ENCODE assay signal across 30 mouse cellular contexts in the genomic region with DNA sequence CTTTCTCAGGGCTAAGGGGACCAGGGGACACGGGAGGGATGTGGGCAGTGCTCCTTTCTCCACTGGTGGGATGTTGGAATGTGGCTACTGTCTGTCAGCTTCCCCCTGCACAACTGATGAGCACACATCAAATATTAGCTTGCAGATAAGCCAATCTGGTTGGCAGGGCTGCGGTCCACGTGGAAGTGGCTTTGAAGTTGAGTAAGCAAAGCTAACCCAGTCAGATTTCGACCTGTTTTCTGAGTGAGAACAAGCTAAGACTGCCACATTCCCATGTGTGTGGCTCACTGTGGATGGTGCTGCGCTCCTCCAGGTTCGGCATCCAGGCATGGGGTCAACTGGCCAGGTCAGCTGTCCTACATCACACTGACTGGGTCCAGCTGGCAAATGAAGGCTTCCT. TPM values are rescaled to one million over a fixed set of nuclear protein-coding genes. Genes with fewer than 3 reads are reported as not detected.
DNase-seq lines count a peak whose midpoint lies in the region; ATAC-seq and TF ChIP-seq lines count a peak whose summit lies in the region.
"Had no signal": no experiment of that assay in that cellular context is flagged by ENCODE, and none has a peak within 500 bp of the region (broad histone marks: within the 10 kb centered on the region; RNA-seq: fewer than 3 reads in every experiment).

No protein-coding gene starts in this region.

- no peaks in the 10 kb centered on the region for H3K36me3 ChIP-seq in intestine, embryonic 14.5 days (ENCODE audit: control insufficient read depth, insufficient read depth, low read length)
- no peaks in the 10 kb centered on the region for H3K36me3 ChIP-seq in intestine, postnatal 0 days (ENCODE audit: control insufficient read depth, insufficient read depth)
- H3K36me3 ChIP-seq in liver, embryonic 13.5 days = no peaks in the 10 kb centered on the region
- H3K36me3 ChIP-seq: embryonic facial prominence, embryonic 13.5 days; forebrain, embryonic 10.5 days; forebrain, embryonic 15.5 days; heart, embryonic 15.5 days; hindbrain, embryonic 12.5 days had no signal

- no peak overlapping the region for H3K4me3 ChIP-seq in intestine, embryonic 14.5 days (ENCODE audit: low read depth, low read length)
- no peak overlapping the region for H3K4me3 ChIP-seq in intestine, postnatal 0 days (ENCODE audit: low read depth, low read length)
- H3K4me3 ChIP-seq in liver, embryonic 13.5 days (replicated peaks) = no peak overlapping the region
- H3K4me3 ChIP-seq: embryonic facial prominence, embryonic 13.5 days; forebrain, embryonic 10.5 days; forebrain, embryonic 15.5 days; heart, embryonic 15.5 days; hindbrain, embryonic 12.5 days had no signal

- H3K4me1 ChIP-seq in intestine, embryonic 14.5 days (replicated peaks; ENCODE audit: control insufficient read depth, insufficient read depth, low read length) = no peaks in the 10 kb centered on the region
- H3K4me1 ChIP-seq in intestine, postnatal 0 days (replicated peaks; ENCODE audit: control insufficient read depth, insufficient read depth, low read length) = no peaks in the 10 kb centered on the region
- H3K4me1 ChIP-seq in liver, embryonic 13.5 days (replicated peaks) = peaks cover 20% of the 10 kb centered on the region; the same call in 1 of the 2 replicates
- H3K4me1 ChIP-seq: embryonic facial prominence, embryonic 13.5 days; forebrain, embryonic 10.5 days; forebrain, embryonic 15.5 days; hindbrain, embryonic 12.5 days had no signal

- H3K9me3 ChIP-seq in intestine, embryonic 14.5 days (ENCODE audit: control insufficient read depth, low read length) = no peaks in the 10 kb centered on the region
- H3K9me3 ChIP-seq in intestine, postnatal 0 days (ENCODE audit: control insufficient read depth) = no peaks in the 10 kb centered on the region
- H3K9me3 ChIP-seq in liver, embryonic 13.5 days (replicated peaks) = no peaks in the 10 kb centered on the region
- H3K9me3 ChIP-seq: embryonic facial prominence, embryonic 13.5 days; forebrain, embryonic 10.5 days; forebrain, embryonic 15.5 days; heart, embryonic 15.5 days; hindbrain, embryonic 12.5 days had no signal

- 48% methylated on average over 6 of the region's 6 CpGs for WGBS in intestine, embryonic 14.5 days
- WGBS in intestine, postnatal 0 days = 43% methylated on average over 6 of the region's 6 CpGs
- 40% methylated on average over 6 of the region's 6 CpGs for WGBS in liver, embryonic 13.5 days (ENCODE audit: insufficient replicate concordance)

- H3K9ac ChIP-seq in intestine, embryonic 14.5 days (ENCODE audit: low read length) = no peak overlapping the region
- no peak overlapping the region for H3K9ac ChIP-seq in intestine, postnatal 0 days (ENCODE audit: low read depth, low read length)
- no peak overlapping the region for H3K9ac ChIP-seq in liver, embryonic 13.5 days
- H3K9ac ChIP-seq: forebrain, embryonic 15.5 days; heart, embryonic 15.5 days; hindbrain, embryonic 12.5 days had no signal

- intact Hi-C loops in heart, postnatal 36 days (cut with DNase I) = no loop called here

- TF ChIP-seq CTCF in intestine, postnatal 0 days (IDR thresholded peaks at IDR 0.05; ENCODE audit: low read depth) = no peak

- H3K27ac ChIP-seq in intestine, embryonic 14.5 days (ENCODE audit: low read depth) = no peak overlapping the region
- H3K27ac ChIP-seq in intestine, postnatal 0 days (ENCODE audit: low read depth, low read length) = no peak overlapping the region
- H3K27ac ChIP-seq in liver, embryonic 13.5 days = no peak overlapping the region
- H3K27ac ChIP-seq: embryonic facial prominence, embryonic 13.5 days; forebrain, embryonic 10.5 days; forebrain, embryonic 15.5 days; heart, embryonic 15.5 days; hindbrain, embryonic 12.5 days; hindbrain, postnatal 0 days had no signal

- DNase-seq in intestine, embryonic 14.5 days (ENCODE audit: low spot score) = peak; percentile 25
- DNase-seq in liver, embryonic 13.5 days = no peak
- DNase-seq in thymus, postnatal 0 days (ENCODE audit: low spot score) = no peak
- DNase-seq in urinary bladder, adult 2 months (ENCODE audit: low spot score) = no peak
- no peak for DNase-seq in heart, postnatal 36 days
- DNase-seq: adrenal gland, adult 8-10 months; cerebellum, adult 11 months; cerebellum, adult 9-10 months; kidney, postnatal 14 days; midbrain, embryonic 14.5 days; right cerebral cortex, postnatal 14 days; thymus, postnatal 14 days had no signal

- H3K4me2 ChIP-seq in intestine, embryonic 14.5 days (ENCODE audit: low read length) = no peak overlapping the region
- H3K4me2 ChIP-seq in intestine, postnatal 0 days (replicated peaks; ENCODE audit: low read depth) = no peak overlapping the region
- no peak overlapping the region for H3K4me2 ChIP-seq in liver, embryonic 13.5 days
- H3K4me2 ChIP-seq: embryonic facial prominence, embryonic 13.5 days; forebrain, embryonic 15.5 days; heart, embryonic 15.5 days; hindbrain, embryonic 12.5 days had no signal

- no peak for ATAC-seq in intestine, embryonic 14.5 days (replicated peaks; ENCODE audit: low FRiP score, low TSS enrichment, low read depth)
- no peak for ATAC-seq in intestine, postnatal 0 days
- 0 out of 2 replicates have a peak, but pooled peaks have one; percentile 16 for ATAC-seq in common myeloid progenitor, adult 5-6 weeks (replicated peaks; ENCODE audit: low read depth, poor library complexity, severe bottlenecking)
- ATAC-seq in liver, embryonic 13.5 days (ENCODE audit: low read depth) = peak; percentile 45
- ATAC-seq in megakaryocyte, adult 5-6 weeks (ENCODE audit: poor library complexity, severe bottlenecking) = peak; percentile 53
- ATAC-seq: forebrain, embryonic 15.5 days; hindbrain, postnatal 0 days; intestine, embryonic 16.5 days had no signal

- H3K27me3 ChIP-seq in intestine, embryonic 14.5 days (replicated peaks; ENCODE audit: control insufficient read depth, insufficient read depth, low read length) = no peaks in the 10 kb centered on the region; the same call in 1 of the 2 replicates
- H3K27me3 ChIP-seq in intestine, postnatal 0 days (replicated peaks; ENCODE audit: control insufficient read depth, insufficient read depth, low read length) = peaks cover 8% of the 10 kb centered on the region; the same call in 1 of the 2 replicates
- no peaks in the 10 kb centered on the region for H3K27me3 ChIP-seq in liver, embryonic 13.5 days
- H3K27me3 ChIP-seq: forebrain, embryonic 15.5 days had no signal

RNA-seq across cellular contexts. Expression of a gene that starts 9.8 kb away (rescaled TPM):
- 168 and 170 TPM in 2 replicates for polyA plus RNA-seq in intestine, embryonic 14.5 days (2014; fragmentation: Nextera tagmentation; extraction: Ambion mirVana)
- polyA plus RNA-seq in intestine, postnatal 0 days (2015; fragmentation: Nextera tagmentation; extraction: Ambion mirVana) = 294 and 297 TPM in 2 replicates
- 113 TPM in 2 replicates for total RNA-seq in common myeloid progenitor, adult 5-6 weeks (2017)
- polyA plus RNA-seq in liver, embryonic 13.5 days (2015; fragmentation: Nextera tagmentation; extraction: Ambion mirVana) = 125 and 127 TPM in 2 replicates
- total RNA-seq in megakaryocyte, adult 5-6 weeks (2015) = 198 and 227 TPM in 2 replicates
- 109 and 143 TPM in 2 replicates for total RNA-seq in megakaryocyte, adult 5-6 weeks (2017)
- 280 and 284 TPM in 2 replicates for polyA plus RNA-seq in thymus, postnatal 0 days (2015; fragmentation: Nextera tagmentation; extraction: Ambion mirVana)
- polyA plus RNA-seq in urinary bladder, adult 2 months (2012; rRNA removed) = 233 and 289 TPM in 2 replicates
- total RNA-seq in heart, postnatal 36 days (2021) = 100 to 1,000 TPM; 805 to 817 TPM

RNA-seq across cellular contexts. Expression of a gene that starts 37.1 kb away (rescaled TPM):
- 0.67 and 0.68 TPM in 2 replicates for polyA plus RNA-seq in intestine, embryonic 14.5 days (2014; fragmentation: Nextera tagmentation; extraction: Ambion mirVana)
- 0.46 TPM in 2 replicates for polyA plus RNA-seq in intestine, postnatal 0 days (2015; fragmentation: Nextera tagmentation; extraction: Ambion mirVana)
- not detected in 2 replicates for total RNA-seq in common myeloid progenitor, adult 5-6 weeks (2017)
- polyA plus RNA-seq in liver, embryonic 13.5 days (2015; fragmentation: Nextera tagmentation; extraction: Ambion mirVana) = 0.10 TPM in 1 of 2 replicates, not detected in the other
- 0.47 TPM in 1 of 2 replicates, not detected in the other for total RNA-seq in megakaryocyte, adult 5-6 weeks (2015)
- 0.12 and 0.62 TPM in 2 replicates for total RNA-seq in megakaryocyte, adult 5-6 weeks (2017)
- polyA plus RNA-seq in thymus, postnatal 0 days (2015; fragmentation: Nextera tagmentation; extraction: Ambion mirVana) = 1.7 and 2.0 TPM in 2 replicates
- 0.06 and 0.10 TPM in 2 replicates for polyA plus RNA-seq in urinary bladder, adult 2 months (2012; rRNA removed)
- not detected for total RNA-seq in heart, postnatal 36 days (2021)
- total RNA-seq: gastrocnemius, adult 8-10 months; gastrocnemius, postnatal 4 days; heart, postnatal 25 days; hindbrain, postnatal 0 days; left cerebral cortex, postnatal 14 days; megakaryocyte-erythroid progenitor cell, adult 5-6 weeks had no signal
- polyA plus RNA-seq: embryonic facial prominence, embryonic 13.5 days; forebrain, embryonic 10.5 days; forebrain, embryonic 15.5 days; hindbrain, embryonic 12.5 days; hindbrain, postnatal 0 days; kidney, embryonic 14.5 days; limb, embryonic 11.5 days; midbrain, embryonic 14.5 days; neural tube, embryonic 14.5 days had no signal

RNA-seq across cellular contexts. Expression of a gene that starts 38.0 kb away (rescaled TPM):
- 63.8 and 82.2 TPM in 2 replicates for polyA plus RNA-seq in intestine, embryonic 14.5 days (2014; fragmentation: Nextera tagmentation; extraction: Ambion mirVana)
- polyA plus RNA-seq in intestine, postnatal 0 days (2015; fragmentation: Nextera tagmentation; extraction: Ambion mirVana) = 126 and 135 TPM in 2 replicates
- 20.8 and 32.2 TPM in 2 replicates for total RNA-seq in common myeloid progenitor, adult 5-6 weeks (2017)
- 56.6 and 62.3 TPM in 2 replicates for polyA plus RNA-seq in liver, embryonic 13.5 days (2015; fragmentation: Nextera tagmentation; extraction: Ambion mirVana)
- total RNA-seq in megakaryocyte, adult 5-6 weeks (2015) = 249 and 340 TPM in 2 replicates
- total RNA-seq in megakaryocyte, adult 5-6 weeks (2017) = 60.2 and 62.4 TPM in 2 replicates
- polyA plus RNA-seq in thymus, postnatal 0 days (2015; fragmentation: Nextera tagmentation; extraction: Ambion mirVana) = 130 and 131 TPM in 2 replicates
- polyA plus RNA-seq in urinary bladder, adult 2 months (2012; rRNA removed) = 88.8 and 142 TPM in 2 replicates
- total RNA-seq in heart, postnatal 36 days (2021) = 10 to 100 TPM; 13.9 to 16.6 TPM

Comparison
In these comparisons a context has a peak if more than half of its experiments do, and no peak if none do; other contexts are left out.
1. ATAC-seq: peak in common myeloid progenitor, adult 5-6 weeks (single experiment), liver, embryonic 13.5 days (single experiment) and megakaryocyte, adult 5-6 weeks (single experiment); none in intestine, embryonic 14.5 days (single experiment) and intestine, postnatal 0 days (single experiment).